Mouse (Mus musculus) ES-Bruce4 (cell line): ENCODE results near the gene Phactr1.

Source experiments
- CTCF ChIP-seq: IDR thresholded peaks from one replicate; pipeline ENCODE4 v1.8.1; 2011; ENCODE audit warnings: low read depth, low read length
- POLR2A ChIP-seq: IDR thresholded peaks from one replicate; pipeline ENCODE4 v1.8.1; 2011; ENCODE audit warnings: low read length; ENCODE audit not compliant: insufficient read depth

DNA sequence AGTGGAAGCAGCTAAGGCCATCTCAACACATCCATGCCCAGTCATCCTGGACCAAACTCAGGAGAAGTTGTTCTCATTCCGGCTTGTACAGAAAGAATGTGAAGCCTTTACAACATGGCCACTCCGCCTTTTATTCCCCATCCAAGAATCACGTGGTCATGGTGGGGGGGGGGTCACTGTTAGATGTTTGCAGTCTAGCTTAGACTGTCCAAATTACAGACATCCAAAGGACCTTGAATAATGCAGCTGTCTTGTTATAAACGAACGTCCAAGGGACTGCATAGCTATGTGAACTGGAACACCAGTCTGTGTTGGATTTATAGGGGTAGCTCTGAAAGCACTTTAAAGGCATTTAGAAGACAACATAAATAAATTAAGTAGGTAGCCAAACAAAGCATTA, 328.0 kb downstream of the Phactr1 start:
- TF ChIP-seq CTCF, result no peak
- no peak for TF ChIP-seq POLR2A
